Mouse (Mus musculus): ENCODE data around the gene Ift122. TPM values are rescaled to one million over a fixed set of nuclear protein-coding genes. Genes with fewer than 3 reads are reported as not detected.

Ift122 gene
- polyA plus RNA-seq (2012; rRNA removed): 31.0 and 33.5 TPM in 2 replicates

DNA sequence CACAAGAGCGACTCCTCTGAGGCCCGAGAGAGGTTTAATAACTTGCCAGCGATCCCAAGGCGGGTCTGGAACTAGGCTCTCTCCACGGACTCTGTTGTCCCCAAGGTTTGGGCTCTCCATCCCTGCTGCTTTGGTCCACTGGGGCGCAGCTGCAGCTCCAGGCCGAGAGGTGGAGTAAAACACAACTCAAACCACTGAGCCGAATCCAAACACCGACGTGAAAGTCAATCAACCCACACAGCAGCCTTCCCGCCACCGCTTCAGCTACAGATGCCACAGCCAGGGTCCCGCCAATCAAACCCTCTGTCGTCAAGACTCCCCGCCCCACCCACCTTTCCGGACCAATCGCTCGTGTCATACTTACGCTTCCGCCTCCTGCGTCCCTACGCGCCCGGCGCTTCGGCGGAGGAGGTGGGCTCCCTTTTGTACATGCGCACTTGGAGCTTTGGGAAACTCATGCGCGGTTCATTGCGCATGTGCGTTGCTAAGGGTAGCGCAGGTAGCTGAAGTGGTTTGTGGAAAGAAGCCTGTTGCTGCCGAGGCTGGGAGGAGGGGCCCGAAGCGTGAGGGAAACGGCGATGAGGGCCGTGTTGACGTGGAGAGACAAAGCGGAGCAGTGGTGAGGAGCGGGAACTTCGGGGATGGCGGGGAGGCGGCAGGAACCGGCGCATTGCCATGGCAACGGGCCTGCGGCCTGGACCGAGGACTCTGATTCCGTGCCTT lies at the start of gene Ift122, which contains the start of gene Mbd4:
TSS of gene Ift122 (plus strand) at position 380 of the 723 bp plus-strand sequence.
TSS of gene Mbd4 (minus strand) at position 281 of the 723 bp plus-strand sequence.

DNA sequence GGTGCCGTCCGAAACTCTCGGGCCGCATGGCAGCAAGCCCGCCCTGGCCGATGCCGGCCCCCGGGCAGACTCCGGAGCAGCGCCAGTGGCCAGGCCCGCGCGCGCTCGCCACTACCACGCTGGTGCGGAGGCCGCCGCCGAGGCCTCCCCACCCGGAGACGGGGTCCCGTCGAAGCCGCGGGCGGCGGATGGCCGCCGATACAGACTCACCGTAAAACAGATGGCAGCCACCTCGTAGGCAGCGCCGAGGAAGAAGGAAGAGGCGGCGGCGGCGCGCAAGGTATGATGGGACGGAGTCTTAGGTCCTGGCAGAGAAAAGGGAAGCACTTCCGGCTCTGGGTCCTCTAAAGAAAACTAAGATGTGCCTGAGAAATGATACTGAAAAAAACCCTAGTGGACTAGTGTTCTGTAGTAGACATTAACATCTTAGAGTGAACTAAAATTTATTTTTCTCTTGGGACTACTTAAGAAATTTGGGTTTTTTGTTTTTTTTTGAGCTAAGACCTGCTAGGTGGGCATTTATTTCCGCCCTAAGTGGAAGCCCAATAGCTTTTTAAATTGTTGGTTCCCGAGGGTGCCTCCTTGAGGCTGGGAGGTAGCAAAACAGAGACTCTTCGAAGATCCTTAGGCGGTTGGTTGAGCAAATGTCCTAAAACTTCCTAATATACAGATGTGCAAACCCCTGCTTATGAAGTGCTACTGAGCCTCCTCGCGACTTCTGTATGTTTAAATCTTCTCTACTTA lies 44.6 kb upstream of the Ift122 start, which contains the start of gene Rpl32:
TSS of gene Rpl32 (minus strand) at position 260 of the 744 bp plus-strand sequence.

DNA sequence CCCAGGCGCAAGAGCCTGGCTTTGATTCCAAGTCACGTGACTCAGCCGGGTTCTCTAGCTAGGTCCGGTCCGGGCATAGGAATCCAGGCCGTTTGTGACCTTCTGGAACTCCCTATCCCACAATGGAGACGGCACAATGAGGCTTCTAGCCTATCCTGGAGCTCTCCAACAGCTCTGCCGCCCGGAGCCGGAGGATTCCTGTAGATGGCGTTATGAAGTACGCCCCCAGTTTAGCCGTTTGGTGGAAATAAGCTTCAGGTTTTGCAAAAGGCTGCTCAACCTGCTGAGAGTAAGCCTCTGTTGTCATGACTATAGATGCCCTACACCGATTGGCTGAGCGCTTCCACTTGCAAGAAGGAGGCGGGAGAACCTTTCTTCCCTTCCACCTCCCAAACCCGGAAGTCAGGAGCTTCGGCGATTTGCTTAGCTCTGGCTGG lies 15.1 kb upstream of the Ift122 start, which contains the start of gene Efcab12:
TSS of gene Efcab12 (minus strand) at position 252 of the 437 bp plus-strand sequence.

DNA sequence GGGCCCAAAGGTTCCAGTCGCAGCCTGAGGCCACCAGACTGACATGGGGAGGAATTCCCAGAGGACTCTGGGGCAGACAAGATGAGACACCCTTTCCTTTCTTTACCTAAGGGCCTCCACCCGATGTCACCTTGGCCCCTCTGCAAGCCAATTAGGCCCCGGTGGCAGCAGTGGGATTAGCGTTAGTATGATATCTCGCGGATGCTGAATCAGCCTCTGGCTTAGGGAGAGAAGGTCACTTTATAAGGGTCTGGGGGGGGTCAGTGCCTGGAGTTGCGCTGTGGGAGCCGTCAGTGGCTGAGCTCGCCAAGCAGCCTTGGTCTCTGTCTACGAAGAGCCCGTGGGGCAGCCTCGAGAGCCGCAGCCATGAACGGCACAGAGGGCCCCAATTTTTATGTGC lies 78.4 kb downstream of the Ift122 start, which contains the start of gene Rho:
TSS of gene Rho (plus strand) at position 110 of the 400 bp plus-strand sequence.

DNA sequence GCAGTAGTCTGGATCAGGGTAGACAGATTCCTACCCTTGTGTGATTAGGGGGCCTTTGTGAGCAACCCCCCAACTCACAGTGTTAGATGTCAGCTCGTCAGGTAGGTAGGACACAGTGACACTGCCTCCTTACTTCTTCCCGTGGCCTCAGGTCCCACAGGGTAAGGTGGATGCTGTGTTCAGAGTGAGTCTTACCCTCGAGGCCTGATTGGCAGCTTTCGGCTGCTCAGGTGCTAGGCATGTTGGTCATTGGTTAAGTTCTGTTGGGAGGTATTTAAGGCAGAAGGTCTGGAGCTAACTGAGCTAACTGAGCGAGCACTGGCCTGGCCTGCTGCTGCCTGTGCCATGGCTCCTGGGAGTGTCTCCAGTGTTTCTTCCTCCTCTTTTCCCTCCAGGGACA lies 91.4 kb downstream of the Ift122 start, which contains the start of gene H1foo:
TSS of gene H1foo (plus strand) at position 301 of the 400 bp plus-strand sequence.

Other genes with a start within 250 kb of the Ift122 start
- gene Raf1, start 176.8 kb upstream of the Ift122 start, polyA plus RNA-seq (2012; rRNA removed): 240 and 245 TPM in 2 replicates
- gene Tmem40, start 91.1 kb upstream of the Ift122 start, polyA plus RNA-seq (2012; rRNA removed): 1.5 TPM in 2 replicates
- 14.4 and 15.2 TPM in 2 replicates for gene Cand2, start 78.9 kb upstream of the Ift122 start, polyA plus RNA-seq (2012; rRNA removed)
- 1,760 and 1,858 TPM in 2 replicates for gene Rpl32, start 44.7 kb upstream of the Ift122 start, polyA plus RNA-seq (2012; rRNA removed)
- gene Efcab12, start 15.1 kb upstream of the Ift122 start, polyA plus RNA-seq (2012; rRNA removed): 4.2 and 4.4 TPM in 2 replicates
- 10.2 and 11.0 TPM in 2 replicates for gene Mbd4, start 99 bp upstream of the Ift122 start, polyA plus RNA-seq (2012; rRNA removed)
- 0.96 and 1.8 TPM in 2 replicates for gene Rho, start 78.3 kb downstream of the Ift122 start, polyA plus RNA-seq (2012; rRNA removed)
- not detected in 2 replicates for gene H1foo, start 91.5 kb downstream of the Ift122 start, polyA plus RNA-seq (2012; rRNA removed)
- gene Plxnd1, start 141.5 kb downstream of the Ift122 start, polyA plus RNA-seq (2012; rRNA removed): 47.1 and 51.8 TPM in 2 replicates